Mouse (Mus musculus): Measurements from ENCODE around the gene Rock2.

DNA sequence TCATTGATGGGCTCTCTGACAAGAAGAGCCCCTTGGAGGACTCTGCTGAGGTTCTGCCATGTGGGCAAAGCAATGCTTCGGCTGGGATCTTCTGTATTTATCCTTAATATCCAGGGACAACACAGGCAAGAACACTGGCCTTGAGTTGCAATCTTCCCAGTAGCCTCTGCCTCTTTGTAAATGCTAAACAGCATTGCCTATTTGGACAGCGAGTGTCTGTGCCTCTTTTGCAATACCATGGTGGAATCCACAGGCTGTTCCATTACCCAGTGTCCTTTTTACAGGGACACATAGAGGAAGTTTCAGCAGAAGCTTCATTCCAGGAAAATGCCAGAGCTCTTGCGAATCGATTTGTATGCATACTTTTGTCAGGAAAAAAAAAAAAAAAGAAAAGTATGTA, 30.2 kb upstream of the Rock2 start:
- no peak for TF ChIP-seq CTCF (conservative IDR thresholded peaks at IDR 0.05; ENCODE audit: insufficient read depth, insufficient read length, low read depth, low read length)
- no peak for TF ChIP-seq POLR2A (IDR thresholded peaks at IDR 0.05; ENCODE audit: low read depth, low read length)
